Mouse (Mus musculus): ENCODE results near the gene H2-M10.6. TPM values are rescaled to one million over a fixed set of nuclear protein-coding genes. Genes with fewer than 3 reads are reported as not detected.

Gene H2-M10.6
- total RNA-seq, 2 experiments from 2014 or later: not detected

GRCm38 (mm10) chr17:36843696-36844095 lies 31.7 kb downstream of the H2-M10.6 start:
- no peak for DNase-seq

- no peak for DNase-seq
These were observed 32.3 kb downstream of the H2-M10.6 start for GRCm38 (mm10) chr17:36844286-36844719.

- DNase-seq: no peak
These were observed 32.8 kb downstream of the H2-M10.6 start for GRCm38 (mm10) chr17:36844725-36845124.

GRCm38 (mm10) chr17:36848911-36849310 lies 36.9 kb downstream of the H2-M10.6 start:
- DNase-seq: no peak

- DNase-seq: no peak
These were observed 38.0 kb downstream of the H2-M10.6 start for GRCm38 (mm10) chr17:36849992-36850391.

GRCm38 (mm10) chr17:36851200-36851599 lies 39.2 kb downstream of the H2-M10.6 start:
- DNase-seq: no peak

- DNase-seq: no peak
These were observed 39.7 kb downstream of the H2-M10.6 start for GRCm38 (mm10) chr17:36851627-36852026.

GRCm38 (mm10) chr17:36855484-36855883 lies 43.5 kb downstream of the H2-M10.6 start:
- no peak for DNase-seq

GRCm38 (mm10) chr17:36856236-36856635 lies 44.3 kb downstream of the H2-M10.6 start:
- DNase-seq: no peak

GRCm38 (mm10) chr17:36858181-36858580 lies 46.2 kb downstream of the H2-M10.6 start:
- no peak for DNase-seq

GRCm38 (mm10) chr17:36861680-36862079 lies 49.7 kb downstream of the H2-M10.6 start:
- no peak for DNase-seq

Other genes with a start within 250 kb of the H2-M10.6 start
- gene H2-M9, start 169.5 kb upstream of the H2-M10.6 start, total RNA-seq (2021): not detected
- not detected for gene H2-M1, start 140.0 kb upstream of the H2-M10.6 start, total RNA-seq (2021)
- not detected for gene H2-M10.5, start 39.3 kb upstream of the H2-M10.6 start, total RNA-seq (2021)
- gene Trim26, start 25.0 kb downstream of the H2-M10.6 start, total RNA-seq (2021): 10 to 100 TPM; 24.5 to 28.4 TPM
- gene Trim15, start 55.0 kb downstream of the H2-M10.6 start, total RNA-seq (2021): not detected
- gene Trim10, start 57.4 kb downstream of the H2-M10.6 start, total RNA-seq (2021): 1 to 10 TPM in 1 of 2 experiments, under 1 TPM in 1; 0.57 to 1.8 TPM
- not detected for gene Trim40, start 78.0 kb downstream of the H2-M10.6 start, total RNA-seq (2021)
- gene Trim31, start 85.9 kb downstream of the H2-M10.6 start, total RNA-seq (2021): not detected
- gene Rnf39, start 130.7 kb downstream of the H2-M10.6 start, total RNA-seq (2021): under 1 TPM; 0.45 TPM
- gene Ppp1r11, start 139.6 kb downstream of the H2-M10.6 start, total RNA-seq (2021): 10 to 100 TPM; 56.0 to 61.3 TPM
- 10 to 100 TPM; 24.9 to 29.3 TPM for gene Znrd1, start 146.4 kb downstream of the H2-M10.6 start, total RNA-seq (2021)
- gene Znrd1as, start 146.4 kb downstream of the H2-M10.6 start, total RNA-seq (2021): 1 to 10 TPM; 7.2 to 7.3 TPM
- gene 2410137M14Rik, start 169.1 kb downstream of the H2-M10.6 start, total RNA-seq (2021): not detected
- gene H2-M5, start 177.4 kb downstream of the H2-M10.6 start, total RNA-seq (2021): under 1 TPM; 0.29 to 0.43 TPM
- gene Zfp57, start 189.0 kb downstream of the H2-M10.6 start, total RNA-seq (2021): 10 to 100 TPM in 1 of 2 experiments, 1 to 10 TPM in 1; 9.7 to 14.5 TPM
- not detected for gene Mog, start 211.2 kb downstream of the H2-M10.6 start, total RNA-seq (2021)
- gene Gabbr1, start 233.8 kb downstream of the H2-M10.6 start, total RNA-seq (2021): 10 to 100 TPM; 21.6 to 22.4 TPM

Measured in heart, postnatal 4 days (tissue).